7 mouse cellular contexts compared by ENCODE assay signal in the genomic region with DNA sequence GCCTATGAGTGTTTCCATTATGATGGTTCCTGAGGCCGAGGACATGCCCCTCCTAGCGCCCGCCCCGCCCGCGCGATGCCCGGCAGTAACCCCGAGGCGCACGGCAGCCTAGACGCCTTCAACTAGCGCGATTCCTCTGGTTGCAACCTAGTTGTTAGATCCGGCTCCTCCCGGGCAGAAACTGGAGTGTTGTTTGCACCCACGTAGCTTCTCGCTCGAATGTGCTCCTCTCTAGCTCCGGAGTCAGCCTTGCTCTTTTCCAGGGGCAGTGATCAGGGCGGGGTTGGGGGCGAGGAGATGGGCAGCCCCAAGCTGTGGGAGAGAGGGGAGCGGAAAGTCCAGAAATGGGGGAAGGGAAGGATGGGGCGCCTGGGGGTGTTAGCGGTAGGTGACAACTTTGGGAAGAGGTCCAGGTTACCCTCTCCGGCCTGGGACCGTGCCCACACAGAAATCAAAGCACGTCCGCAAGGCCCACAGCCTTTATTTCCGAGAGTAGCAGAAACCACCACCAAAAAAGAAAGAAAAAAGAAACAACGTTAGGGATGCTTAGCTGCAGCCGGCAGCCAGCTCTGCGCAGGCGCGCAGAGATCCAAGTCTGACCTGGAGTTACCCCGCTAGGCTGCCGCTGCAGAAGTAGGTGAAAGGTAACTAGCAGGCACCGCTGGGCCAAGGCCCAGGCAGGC. TPM values are rescaled to one million over a fixed set of nuclear protein-coding genes. Genes with fewer than 3 reads are reported as not detected.
DNase-seq lines count a peak whose midpoint lies in the region; ATAC-seq and TF ChIP-seq lines count a peak whose summit lies in the region.

No protein-coding gene starts in this region.

- peak overlapping the region; percentile 84 for H3K4me2 ChIP-seq in embryonic facial prominence, embryonic 13.5 days
- peak overlapping the region; percentile 82 for H3K4me2 ChIP-seq in limb, embryonic 15.5 days
- peak overlapping the region; percentile 91 for H3K4me2 ChIP-seq in midbrain, embryonic 16.5 days (ENCODE audit: low read length)

- under 1% methylated on average over 38 of the region's 38 CpGs for WGBS in embryonic facial prominence, embryonic 13.5 days
- under 1% methylated on average over 38 of the region's 38 CpGs for WGBS in heart, embryonic 10.5 days
- under 1% methylated on average over 38 of the region's 38 CpGs for WGBS in limb, embryonic 15.5 days
- WGBS in midbrain, embryonic 16.5 days, result under 1% methylated on average over 36 of the region's 38 CpGs
- under 1% methylated on average over 38 of the region's 38 CpGs for WGBS in spleen, adult 2 months

- no peak for TF ChIP-seq CTCF in spleen, adult 2 months (IDR thresholded peaks at IDR 0.05; ENCODE audit: extremely low read depth, insufficient read depth, insufficient read length, insufficient replicate concordance)

- no peak for TF ChIP-seq POLR2A in spleen, adult 2 months (IDR thresholded peaks at IDR 0.05; ENCODE audit: low read depth, low read length)

- H3K27ac ChIP-seq in embryonic facial prominence, embryonic 13.5 days, result peak overlapping the region; percentile 93
- peak overlapping the region; percentile 87 for H3K27ac ChIP-seq in heart, embryonic 10.5 days
- peak overlapping the region; percentile 87 for H3K27ac ChIP-seq in limb, embryonic 15.5 days
- H3K27ac ChIP-seq in midbrain, embryonic 16.5 days (ENCODE audit: low read length), result peak overlapping the region; percentile 88
- peak overlapping the region; percentile 77 for H3K27ac ChIP-seq in spleen, adult 2 months (ENCODE audit: insufficient read depth, low read length)

- ATAC-seq in embryonic facial prominence, embryonic 13.5 days (ENCODE audit: insufficient number of reproducible peaks, insufficient read depth, low FRiP score, low TSS enrichment, low read depth), result peak; percentile 75
- peak; percentile 73 for ATAC-seq in limb, embryonic 15.5 days (ENCODE audit: insufficient number of reproducible peaks, low FRiP score, low TSS enrichment, low read depth)
- ATAC-seq in midbrain, embryonic 16.5 days, result peak; percentile 92

- H3K9me3 ChIP-seq in embryonic facial prominence, embryonic 13.5 days, result no peaks in the 10 kb centered on the region
- no peaks in the 10 kb centered on the region for H3K9me3 ChIP-seq in heart, embryonic 10.5 days
- H3K9me3 ChIP-seq in limb, embryonic 15.5 days, result no peaks in the 10 kb centered on the region
- no peaks in the 10 kb centered on the region for H3K9me3 ChIP-seq in midbrain, embryonic 16.5 days (replicated peaks; ENCODE audit: control insufficient read depth, low read length, poor library complexity, severe bottlenecking)

- peak overlapping the region; percentile 53 for H3K4me3 ChIP-seq in embryonic facial prominence, embryonic 13.5 days
- H3K4me3 ChIP-seq in heart, embryonic 10.5 days, result peak overlapping the region; percentile 67
- peak overlapping the region; percentile 52 for H3K4me3 ChIP-seq in limb, embryonic 15.5 days
- H3K4me3 ChIP-seq in midbrain, embryonic 16.5 days (ENCODE audit: low read depth, low read length), result peak overlapping the region; percentile 55
- peak overlapping the region; percentile 72 for H3K4me3 ChIP-seq in spleen, adult 2 months (ENCODE audit: extremely low read depth, insufficient read depth, insufficient read length)

- DNase-seq in adrenal gland, postnatal 14 days, result peak; percentile 90
- DNase-seq in heart, embryonic 10.5 days (ENCODE audit: low spot score), result peak; percentile 79
- peak; percentile 90 for DNase-seq in kidney, adult 9 months
- DNase-seq in spleen, adult 2 months (ENCODE audit: low read depth in 1 of 2, low spot score in 2 of 2), result peak; percentile 67 to 80

- H3K27me3 ChIP-seq in embryonic facial prominence, embryonic 13.5 days, result no peaks in the 10 kb centered on the region
- H3K27me3 ChIP-seq in heart, embryonic 10.5 days (ENCODE audit: insufficient read depth, poor library complexity, severe bottlenecking), result no peaks in the 10 kb centered on the region
- H3K27me3 ChIP-seq in limb, embryonic 15.5 days, result no peaks in the 10 kb centered on the region
- H3K27me3 ChIP-seq in midbrain, embryonic 16.5 days (ENCODE audit: control insufficient read depth, insufficient read depth, low read depth, low read length), result no peaks in the 10 kb centered on the region
- H3K27me3 ChIP-seq in spleen, adult 2 months (ENCODE audit: control insufficient read depth, insufficient read depth, low read length), result no peaks in the 10 kb centered on the region

- peaks cover 23% of the 10 kb centered on the region for H3K4me1 ChIP-seq in embryonic facial prominence, embryonic 13.5 days
- H3K4me1 ChIP-seq in heart, embryonic 10.5 days, result peaks cover 25% of the 10 kb centered on the region
- peaks cover 27% of the 10 kb centered on the region for H3K4me1 ChIP-seq in limb, embryonic 15.5 days
- H3K4me1 ChIP-seq in midbrain, embryonic 16.5 days (ENCODE audit: control insufficient read depth, insufficient read depth, low read length), result peaks cover 17% of the 10 kb centered on the region
- H3K4me1 ChIP-seq in spleen, adult 2 months (ENCODE audit: control insufficient read depth, insufficient read depth, insufficient read length), result peaks cover 11% of the 10 kb centered on the region; the same call in 1 of the 2 replicates

- H3K36me3 ChIP-seq in embryonic facial prominence, embryonic 13.5 days, result no peaks in the 10 kb centered on the region
- H3K36me3 ChIP-seq in heart, embryonic 10.5 days, result no peaks in the 10 kb centered on the region
- no peaks in the 10 kb centered on the region for H3K36me3 ChIP-seq in limb, embryonic 15.5 days
- no peaks in the 10 kb centered on the region for H3K36me3 ChIP-seq in midbrain, embryonic 16.5 days (ENCODE audit: control insufficient read depth, insufficient read depth, low read length)
- H3K36me3 ChIP-seq in spleen, adult 2 months (ENCODE audit: control insufficient read depth, insufficient read depth, low read length), result no peaks in the 10 kb centered on the region

- H3K9ac ChIP-seq in embryonic facial prominence, embryonic 13.5 days, result peak overlapping the region; percentile 70
- peak overlapping the region; percentile 41; the same call in 1 of the 2 replicates for H3K9ac ChIP-seq in limb, embryonic 15.5 days
- H3K9ac ChIP-seq in midbrain, embryonic 16.5 days (ENCODE audit: low read depth, low read length), result peak overlapping the region; percentile 76

RNA-seq across cellular contexts. Expression of a gene that starts 58.1 kb away (rescaled TPM):
- total RNA-seq in adrenal gland, postnatal 14 days (2021), result 164 and 209 TPM in 2 replicates
- 7.2 and 8.7 TPM in 2 replicates for polyA plus RNA-seq in embryonic facial prominence, embryonic 13.5 days (2015; fragmentation: Nextera tagmentation; extraction: Ambion mirVana)
- 1.6 and 4.2 TPM in 2 replicates for polyA plus RNA-seq in heart, embryonic 10.5 days (2016; fragmentation: Nextera tagmentation; extraction: Ambion mirVana)
- 6.7 and 8.3 TPM in 2 replicates for polyA plus RNA-seq in limb, embryonic 15.5 days (2015; fragmentation: Nextera tagmentation; extraction: Ambion mirVana)
- polyA plus RNA-seq in midbrain, embryonic 16.5 days (2015; fragmentation: Nextera tagmentation; extraction: Ambion mirVana), result 9.3 and 9.9 TPM in 2 replicates
- polyA plus RNA-seq in spleen, adult 2 months (2012; rRNA removed), result 6.8 and 7.6 TPM in 2 replicates

Comparison
In these comparisons a context has a peak if more than half of its experiments do, and no peak if none do; other contexts are left out.
1. Peak in every context shown above with its lines: DNase-seq, ATAC-seq, H3K4me3 ChIP-seq and H3K27ac ChIP-seq.